Mouse (Mus musculus) small intestine, adult 2 months (tissue): ENCODE data around the gene Nectin2.

Source experiments
- CTCF ChIP-seq: fragments of 200-500 bp; IDR thresholded peaks from 2 replicates; pipeline ENCODE4 v1.5.1; 2012; ENCODE audit warnings: low read depth, mild to moderate bottlenecking, control low read depth, inconsistent platforms, low read length, moderate library complexity, mixed read lengths; ENCODE audit not compliant: insufficient replicate concordance, insufficient read length; ENCODE audit errors: extremely low read depth
- POLR2A ChIP-seq: fragments of 200-500 bp; IDR thresholded peaks from 2 replicates; pipeline ENCODE4 v1.6.1; 2012; ENCODE audit warnings: low read depth, mild to moderate bottlenecking, control low read depth, inconsistent platforms, low read length, moderate library complexity

- TF ChIP-seq CTCF, result no peak
- no peak for TF ChIP-seq POLR2A
Measured at GRCm38 (mm10) chr7:19673083-19673699, 77.1 kb downstream of the Nectin2 start.
